Mouse (Mus musculus): ENCODE results near the gene Trpm3. TPM values are rescaled to one million over a fixed set of nuclear protein-coding genes. Genes with fewer than 3 reads are reported as not detected.
"Not testable (repeated sequence)": the region's sequence is repeated elsewhere in the genome, so short reads cannot be mapped to it uniquely, and the experiment has no call there.

Gene Trpm3
- polyA plus RNA-seq, 1 experiment from 2014 or later: 1.7 TPM

DNA sequence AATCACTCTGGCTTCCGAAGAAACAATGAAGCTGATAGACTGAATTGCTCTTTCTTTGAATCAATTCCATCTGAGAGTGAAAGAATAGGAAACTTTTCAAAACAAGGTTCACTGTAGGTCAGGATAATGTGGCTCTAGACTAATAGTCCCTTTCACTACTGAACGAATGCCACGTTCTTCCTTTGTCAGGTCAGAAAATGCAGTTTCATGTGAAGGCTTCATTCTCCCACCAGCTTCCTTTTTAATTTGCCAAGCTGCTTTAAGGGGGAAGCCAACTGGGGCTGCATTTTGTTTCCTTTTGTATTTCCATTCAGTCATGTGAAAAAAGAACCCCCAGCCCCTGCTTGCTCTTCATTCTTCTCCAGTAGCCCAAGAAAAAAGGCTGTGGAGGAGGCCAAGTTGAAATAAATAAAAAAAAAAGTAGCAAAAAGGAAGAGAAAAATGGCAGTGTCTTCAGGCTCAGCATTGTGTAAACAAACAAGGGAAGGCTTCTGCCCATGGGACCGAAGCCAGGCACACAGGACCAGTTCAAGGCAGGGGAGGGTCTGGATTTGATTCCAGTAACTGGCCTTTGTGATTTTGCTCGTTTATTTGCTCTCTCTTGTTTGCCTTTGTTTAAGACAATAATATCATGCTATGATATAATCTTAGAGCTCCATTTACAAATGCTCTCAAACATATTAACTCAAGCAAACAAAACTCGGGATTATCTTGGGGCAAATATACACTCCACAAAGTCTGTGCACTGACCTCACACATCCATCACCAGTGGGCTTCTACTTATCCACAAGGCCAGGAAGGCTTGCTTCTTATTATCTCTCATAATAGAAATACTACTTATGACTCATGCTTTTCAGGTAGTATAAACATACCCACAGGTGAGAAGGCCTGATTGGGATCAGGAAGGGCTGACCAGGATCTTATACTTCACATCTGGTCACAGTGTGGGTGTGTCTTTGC, 702.5 kb downstream of the Trpm3 start:
- Histone ChIP-seq H3K27ac (no peak overlapping the region), H3K9me3 (no peaks in the 10 kb centered on the region), H3K27me3 (no peaks in the 10 kb centered on the region), H3K4me3 (no peak overlapping the region), H3K4me2 (no peak overlapping the region), H3K9ac (no peak overlapping the region), H3K36me3 (no peaks in the 10 kb centered on the region), H3K4me1 (no peaks in the 10 kb centered on the region)
- ATAC-seq (ENCODE audit: insufficient number of reproducible peaks, insufficient read depth, low FRiP score, low TSS enrichment, low read depth): no peak
- WGBS: 56% methylated on average over 6 of the region's 6 CpGs

DNA sequence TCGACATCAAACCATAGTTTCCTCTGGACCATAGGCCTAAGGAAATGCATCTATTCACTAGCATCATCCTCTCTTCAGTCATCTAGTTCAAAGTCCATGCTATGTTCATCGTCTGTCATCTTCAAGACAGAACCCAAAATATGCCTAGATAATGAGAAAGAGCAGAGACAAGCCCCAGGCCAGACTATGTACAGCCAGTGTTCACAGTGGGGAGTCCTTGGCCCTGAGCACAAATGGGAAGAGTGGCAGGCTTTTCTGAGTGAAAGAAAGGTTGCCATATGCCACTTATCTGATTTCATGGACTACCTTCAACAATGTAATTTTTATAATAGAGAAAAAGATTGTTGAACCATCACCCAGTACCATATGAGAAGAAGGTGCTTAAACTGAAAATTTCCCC, 703.9 kb downstream of the Trpm3 start:
- Histone ChIP-seq H3K36me3 (no peaks in the 10 kb centered on the region), H3K4me3 (no peak overlapping the region), H3K9ac (no peak overlapping the region), H3K4me2 (no peak overlapping the region), H3K4me1 (no peaks in the 10 kb centered on the region), H3K27ac (no peak overlapping the region), H3K9me3 (no peaks in the 10 kb centered on the region), H3K27me3 (no peaks in the 10 kb centered on the region)
- no peak for ATAC-seq (ENCODE audit: insufficient number of reproducible peaks, insufficient read depth, low FRiP score, low TSS enrichment, low read depth)
- WGBS: 81% methylated on average over 2 of the region's 2 CpGs

DNA sequence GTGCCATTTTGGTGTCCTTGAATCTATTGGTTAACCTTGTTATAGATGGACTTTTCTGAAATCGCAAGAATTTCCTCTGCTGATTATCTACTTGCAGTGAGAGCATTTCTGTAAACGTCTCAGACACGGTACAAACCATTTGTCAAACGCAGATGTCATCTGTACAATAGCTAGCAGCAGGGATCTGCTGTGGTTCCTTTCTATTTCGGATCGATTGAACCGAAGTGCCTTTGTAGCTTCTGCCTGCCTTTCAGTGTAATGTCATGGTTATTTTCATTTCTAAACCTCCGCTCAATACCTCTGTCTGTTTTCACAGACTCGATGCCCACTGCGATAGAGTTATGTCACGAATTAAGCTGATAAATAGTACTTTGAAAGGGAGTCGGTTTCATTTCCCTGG, 708.9 kb downstream of the Trpm3 start:
- Histone ChIP-seq H3K27ac (no peak overlapping the region), H3K4me1 (peaks cover 7% of the 10 kb centered on the region), H3K27me3 (peaks cover 7% of the 10 kb centered on the region; the same call in 1 of the 2 replicates), H3K4me3 (no peak overlapping the region), H3K36me3 (no peaks in the 10 kb centered on the region), H3K4me2 (no peak overlapping the region), H3K9ac (no peak overlapping the region), H3K9me3 (no peaks in the 10 kb centered on the region)
- 49% methylated on average over 12 of the region's 12 CpGs for WGBS
- ATAC-seq (ENCODE audit: insufficient number of reproducible peaks, insufficient read depth, low FRiP score, low TSS enrichment, low read depth): no peak

DNA sequence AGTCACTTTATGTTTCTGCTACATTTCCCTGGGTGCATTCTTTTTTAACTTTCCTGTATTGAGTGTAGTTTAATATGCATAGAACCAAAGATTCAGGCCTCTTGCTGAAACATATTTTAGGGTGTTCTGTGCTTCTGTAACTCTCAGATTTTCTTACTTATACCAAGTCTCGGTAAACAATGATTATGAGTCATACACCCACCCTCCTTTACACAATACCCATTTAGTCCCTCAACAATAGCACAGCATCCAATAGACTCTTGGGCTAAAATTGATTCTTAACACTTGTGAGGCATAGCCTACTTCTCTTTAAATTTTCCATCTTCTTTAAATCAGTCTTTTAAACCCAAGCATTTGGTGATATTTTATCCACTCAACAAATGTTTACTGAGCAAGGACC, 709.4 kb downstream of the Trpm3 start:
- ATAC-seq (ENCODE audit: insufficient number of reproducible peaks, insufficient read depth, low FRiP score, low TSS enrichment, low read depth): no peak
- Histone ChIP-seq H3K4me1 (peaks cover 7% of the 10 kb centered on the region), H3K9ac (no peak overlapping the region), H3K4me2 (no peak overlapping the region), H3K27me3 (peaks cover 7% of the 10 kb centered on the region; the same call in 1 of the 2 replicates), H3K27ac (no peak overlapping the region), H3K36me3 (no peaks in the 10 kb centered on the region), H3K9me3 (no peaks in the 10 kb centered on the region), H3K4me3 (no peak overlapping the region)
- 62% methylated on average over 1 of the region's 1 CpGs for WGBS

GRCm38 (mm10) chr19:22848783-22849576, 710.1 kb downstream of the Trpm3 start:
- no peaks in the 10 kb centered on the region for H3K9me3 ChIP-seq
- H3K4me3 ChIP-seq: no peak overlapping the region
- peaks cover 7% of the 10 kb centered on the region; the same call in 1 of the 2 replicates for H3K27me3 ChIP-seq
- WGBS: 83% methylated on average over 7 of the region's 7 CpGs
- ATAC-seq (ENCODE audit: insufficient number of reproducible peaks, insufficient read depth, low FRiP score, low TSS enrichment, low read depth): no peak
- H3K9ac ChIP-seq: no peak overlapping the region
- no peak overlapping the region for H3K4me2 ChIP-seq
- peaks cover 7% of the 10 kb centered on the region for H3K4me1 ChIP-seq
- H3K27ac ChIP-seq: no peak overlapping the region
- H3K36me3 ChIP-seq: no peaks in the 10 kb centered on the region

- H3K9me3 ChIP-seq; H3K36me3 ChIP-seq; H3K4me1 ChIP-seq; H3K9ac ChIP-seq; H3K4me3 ChIP-seq; H3K27me3 ChIP-seq; H3K4me2 ChIP-seq; ATAC-seq (ENCODE audit: insufficient number of reproducible peaks, insufficient read depth, low FRiP score, low TSS enrichment, low read depth); H3K27ac ChIP-seq: not testable (repeated sequence)
- WGBS: 25% methylated on average over 5 of the region's 5 CpGs
Measured at GRCm38 (mm10) chr19:22851423-22851822, 712.6 kb downstream of the Trpm3 start.

- 81% methylated on average over 4 of the region's 4 CpGs for WGBS
- ATAC-seq (ENCODE audit: insufficient number of reproducible peaks, insufficient read depth, low FRiP score, low TSS enrichment, low read depth): no peak
- Histone ChIP-seq H3K4me1 (no peaks in the 10 kb centered on the region), H3K4me2 (no peak overlapping the region), H3K27me3 (no peaks in the 10 kb centered on the region), H3K9ac (no peak overlapping the region), H3K27ac (no peak overlapping the region), H3K36me3 (no peaks in the 10 kb centered on the region), H3K9me3 (no peaks in the 10 kb centered on the region), H3K4me3 (no peak overlapping the region)
Measured at GRCm38 (mm10) chr19:22859644-22860043, 720.8 kb downstream of the Trpm3 start.

DNA sequence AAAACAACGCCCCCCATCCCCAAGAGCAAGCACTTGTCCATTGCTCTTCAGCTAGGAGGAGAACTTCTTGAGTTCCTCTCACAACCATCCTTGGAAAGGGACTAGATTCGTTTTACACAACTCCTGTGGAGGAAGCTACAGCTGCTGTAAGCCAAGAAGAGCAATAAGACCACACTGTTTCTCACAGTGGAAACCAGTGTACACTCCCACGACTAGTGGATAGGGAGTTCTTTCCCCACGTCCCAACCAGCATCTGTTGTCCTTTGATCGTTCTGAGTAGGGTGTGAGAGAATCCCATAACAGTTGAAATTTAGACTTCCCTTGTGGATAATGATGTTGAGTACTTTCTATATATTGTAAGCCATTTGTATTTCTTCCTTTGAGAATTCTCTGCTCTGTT, 728.6 kb downstream of the Trpm3 start:
- no peak for ATAC-seq (ENCODE audit: insufficient number of reproducible peaks, insufficient read depth, low FRiP score, low TSS enrichment, low read depth)
- whole genome bisulfite sequencing: 83% methylated on average over 5 of the region's 5 CpGs
- H3K9me3 ChIP-seq: no peaks in the 10 kb centered on the region

DNA sequence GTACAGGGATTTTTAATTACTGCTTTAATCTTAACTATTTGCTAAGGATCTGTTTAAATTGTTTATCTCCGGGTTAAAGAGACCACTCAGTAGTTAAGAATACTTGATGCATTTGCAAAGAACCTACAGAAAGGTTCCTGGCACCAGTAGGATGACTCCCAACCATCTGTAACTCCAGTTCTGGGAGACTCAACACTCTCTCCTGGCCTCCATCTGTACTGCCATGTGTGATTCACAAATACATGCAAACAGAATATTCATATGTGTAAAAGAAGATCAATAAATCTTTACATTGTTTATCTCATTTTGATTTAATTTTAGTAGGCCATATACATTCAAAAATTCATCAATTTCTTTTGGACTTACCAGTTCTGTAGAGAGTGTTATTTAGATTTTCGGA, 731.0 kb downstream of the Trpm3 start:
- no peak overlapping the region for H3K9ac ChIP-seq
- 81% methylated on average over 2 of the region's 2 CpGs for WGBS
- no peak overlapping the region for H3K4me2 ChIP-seq
- no peak overlapping the region for H3K4me3 ChIP-seq
- H3K27ac ChIP-seq: no peak overlapping the region
- no peaks in the 10 kb centered on the region for H3K36me3 ChIP-seq
- H3K4me1 ChIP-seq: no peaks in the 10 kb centered on the region
- no peaks in the 10 kb centered on the region for H3K9me3 ChIP-seq
- H3K27me3 ChIP-seq: no peaks in the 10 kb centered on the region
- no peak for ATAC-seq (ENCODE audit: insufficient number of reproducible peaks, insufficient read depth, low FRiP score, low TSS enrichment, low read depth)

More for the DNA sequence above, 728.6 kb downstream of the Trpm3 start:
- no peak overlapping the region for H3K9ac ChIP-seq
- no peak overlapping the region for H3K27ac ChIP-seq
- no peaks in the 10 kb centered on the region for H3K4me1 ChIP-seq
- no peaks in the 10 kb centered on the region for H3K36me3 ChIP-seq
- H3K4me2 ChIP-seq: no peak overlapping the region
- H3K27me3 ChIP-seq: no peaks in the 10 kb centered on the region
- H3K4me3 ChIP-seq: no peak overlapping the region

DNA sequence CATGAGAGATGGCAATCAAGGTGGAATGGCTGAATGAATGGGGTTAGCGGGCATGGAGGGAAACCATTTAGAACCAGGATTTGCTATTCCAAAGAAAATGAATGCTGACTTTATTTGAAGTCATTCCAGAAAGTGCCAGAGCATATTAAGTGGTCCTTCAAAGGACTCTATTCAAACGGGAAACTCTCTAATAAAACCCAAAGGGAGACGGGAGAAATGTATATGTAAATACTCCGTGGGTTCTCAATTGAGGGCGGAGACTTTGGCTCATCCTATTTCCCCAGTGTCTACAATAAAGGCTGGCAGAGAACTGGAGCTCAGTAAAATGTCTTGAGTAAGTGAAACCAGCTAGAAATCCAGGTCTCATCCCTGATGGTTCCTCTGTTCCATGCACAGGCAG, 733.6 kb downstream of the Trpm3 start:
- H3K4me3 ChIP-seq: no peak overlapping the region
- ATAC-seq (ENCODE audit: insufficient number of reproducible peaks, insufficient read depth, low FRiP score, low TSS enrichment, low read depth): no peak
- no peak overlapping the region for H3K27ac ChIP-seq
- H3K4me2 ChIP-seq: no peak overlapping the region
- no peak overlapping the region for H3K9ac ChIP-seq
- H3K27me3 ChIP-seq: no peaks in the 10 kb centered on the region
- WGBS: 53% methylated on average over 5 of the region's 5 CpGs
- H3K4me1 ChIP-seq: no peaks in the 10 kb centered on the region
- no peaks in the 10 kb centered on the region for H3K9me3 ChIP-seq
- H3K36me3 ChIP-seq: no peaks in the 10 kb centered on the region

- 63% methylated on average over 1 of the region's 1 CpGs for WGBS
- H3K4me2 ChIP-seq: no peak overlapping the region
- peaks cover 13% of the 10 kb centered on the region; the same call in 1 of the 2 replicates for H3K27me3 ChIP-seq
- H3K4me3 ChIP-seq: no peak overlapping the region
- H3K9me3 ChIP-seq: no peaks in the 10 kb centered on the region
- no peak for ATAC-seq (ENCODE audit: insufficient number of reproducible peaks, insufficient read depth, low FRiP score, low TSS enrichment, low read depth)
- no peak overlapping the region for H3K9ac ChIP-seq
- no peak overlapping the region for H3K27ac ChIP-seq
- H3K4me1 ChIP-seq: no peaks in the 10 kb centered on the region
- no peaks in the 10 kb centered on the region for H3K36me3 ChIP-seq
Measured at GRCm38 (mm10) chr19:22880199-22880598, 741.4 kb downstream of the Trpm3 start.

All from embryonic facial prominence, embryonic 13.5 days (tissue).